Mouse (Mus musculus) G1E (cell line): ENCODE results near the gene Arpc3. TPM values are rescaled to one million over a fixed set of nuclear protein-coding genes. Genes with fewer than 3 reads are reported as not detected.

Experiments used
- ATAC-seq: 2 replicates; pipeline ENCODE4 v1.8.0; 2016; ENCODE audit warnings: mild to moderate bottlenecking; ENCODE audit not compliant: insufficient number of reproducible peaks, poor library complexity, low FRiP score, severe bottlenecking; ENCODE audit errors: extremely low read depth
- DNase-seq: peaks from one replicate; pipeline ENCODE4 v3.0.0; 2012; ENCODE audit warnings: low spot score
- H3K27me3 ChIP-seq: 2 replicates; pipeline ENCODE4 v1.6.1; 2012; ENCODE audit warnings: mild to moderate bottlenecking, low read length, inconsistent platforms; ENCODE audit not compliant: insufficient read depth
- H3K36me3 ChIP-seq: replicated peaks from 2 replicates; pipeline ENCODE3; 2012; ENCODE audit warnings: mild to moderate bottlenecking, inconsistent platforms
- H3K4me1 ChIP-seq: 2 replicates; pipeline ENCODE4 v1.6.1; 2012; ENCODE audit warnings: low read depth, low read length, inconsistent platforms, mixed read lengths; ENCODE audit not compliant: insufficient read depth
- H3K4me3 ChIP-seq: 2 replicates; pipeline ENCODE4 v1.5.1; 2012; ENCODE audit warnings: low read depth, mild to moderate bottlenecking, inconsistent platforms, low read length, moderate library complexity, mixed read lengths
- H3K9me3 ChIP-seq: replicated peaks from 2 replicates; pipeline ENCODE4 v1.6.1; 2012; ENCODE audit warnings: inconsistent platforms
- CTCF ChIP-seq: IDR thresholded peaks from 2 replicates; pipeline ENCODE4 v1.5.1; 2012; ENCODE audit warnings: low read depth, low read length, inconsistent platforms, mixed read lengths
- GATA1 ChIP-seq: IDR thresholded peaks from 2 replicates; pipeline ENCODE4 v1.6.1; 2012; ENCODE audit warnings: borderline replicate concordance, low read length, inconsistent platforms, mixed read lengths
- GATA2 ChIP-seq: IDR thresholded peaks from 2 replicates; pipeline ENCODE4 v1.6.1; 2012; ENCODE audit warnings: low read depth, low read length, inconsistent platforms, borderline replicate concordance
- POLR2AphosphoS5 ChIP-seq: IDR thresholded peaks from 2 replicates; pipeline ENCODE4 v1.6.1; 2012; ENCODE audit warnings: low read depth, low read length, inconsistent platforms; ENCODE audit not compliant: insufficient replicate concordance
- TAL1 ChIP-seq: conservative IDR thresholded peaks from 2 replicates; pipeline ENCODE4 v1.6.1; 2012; ENCODE audit warnings: low read depth, low read length, inconsistent platforms, mixed read lengths
- polyA plus RNA-seq: library from polyadenylated mRNA; stranded (reverse); fragments of >175 nt; gene quantifications from 2 replicates; pipeline ENCODE4 v1.2.3, GENCODE M21; 2012
- total RNA-seq, 2 experiments: library from RNA; stranded (forward) in 1 of 2; stranded (reverse) in 1 of 2; fragments of 200-1000 nt in 1 of 2; fragments of >200 nt in 1 of 2; fragmentation: Nextera tagmentation in 1 of 2; gene quantifications; 2 replicates each; pipeline ENCODE4 v1.2.3; 2014 to 2017

Gene Arpc3
- total and polyA plus RNA-seq, 3 experiments: 47.6 to 715 (median 112) TPM

- H3K27me3 ChIP-seq: no peaks in the 10 kb centered on the region
- H3K9me3 ChIP-seq: no peaks in the 10 kb centered on the region
- no peak for ATAC-seq
- H3K4me1 ChIP-seq: peaks cover 26% of the 10 kb centered on the region
- peaks cover 44% of the 10 kb centered on the region for H3K36me3 ChIP-seq
- H3K4me3 ChIP-seq: peak overlapping the region; percentile 93
- peak; percentile 27 for DNase-seq
- TF ChIP-seq CTCF: no peak
- no peak for TF ChIP-seq GATA2
- no peak for TF ChIP-seq GATA1
- TF ChIP-seq POLR2AphosphoS5: no peak
- no peak for TF ChIP-seq TAL1
Measured at GRCm38 (mm10) chr5:122354492-122355067, 37.1 kb upstream of the Arpc3 start.

- DNase-seq (peak; percentile 66), ATAC-seq (no peak)
- H3K36me3 ChIP-seq: peaks cover 66% of the 10 kb centered on the region
- TF ChIP-seq GATA2 (no peak), CTCF (no peak), POLR2AphosphoS5 (no peak)
- peak within 1 kb of the TSS; percentile 88 for H3K4me3 ChIP-seq
- H3K27me3 ChIP-seq: no peaks in the 10 kb centered on the region
- H3K4me1 ChIP-seq: peaks cover 22% of the 10 kb centered on the region
- no peaks in the 10 kb centered on the region for H3K9me3 ChIP-seq
Measured at GRCm38 (mm10) chr5:122371591-122372191, 20.0 kb upstream of the Arpc3 start, which contains the start of gene Gpn3. TSS of gene Gpn3 (plus strand) at chr5:122371876.

- H3K4me1 ChIP-seq: peaks cover 26% of the 10 kb centered on the region
- peak; percentile 89 for DNase-seq
- peak within 1 kb of the TSS; percentile 88 for H3K4me3 ChIP-seq
- H3K36me3 ChIP-seq: peaks cover 66% of the 10 kb centered on the region
- ATAC-seq: peak; percentile 92
- no peak for TF ChIP-seq CTCF
- no peak for TF ChIP-seq POLR2AphosphoS5
- TF ChIP-seq GATA1: no peak
- TF ChIP-seq GATA2: no peak
- no peak for TF ChIP-seq TAL1
- H3K27me3 ChIP-seq: no peaks in the 10 kb centered on the region
- H3K9me3 ChIP-seq: no peaks in the 10 kb centered on the region
Measured at GRCm38 (mm10) chr5:122372192-122372769, 19.4 kb upstream of the Arpc3 start, which contains the start of gene Fam216a. TSS of gene Fam216a (minus strand) at chr5:122372364.

- no peak for ATAC-seq
- peaks cover 63% of the 10 kb centered on the region for H3K36me3 ChIP-seq
- TF ChIP-seq GATA2: no peak
- H3K9me3 ChIP-seq: no peaks in the 10 kb centered on the region
- H3K27me3 ChIP-seq: no peaks in the 10 kb centered on the region
- DNase-seq: no peak
- peaks cover 26% of the 10 kb centered on the region for H3K4me1 ChIP-seq
- H3K4me3 ChIP-seq: peak overlapping the region; percentile 88
Measured at GRCm38 (mm10) chr5:122372878-122373277, 18.8 kb upstream of the Arpc3 start.

GRCm38 (mm10) chr5:122377101-122377833 lies 14.4 kb upstream of the Arpc3 start:
- Histone ChIP-seq H3K36me3 (peaks cover 77% of the 10 kb centered on the region), H3K9me3 (no peaks in the 10 kb centered on the region), H3K27me3 (no peaks in the 10 kb centered on the region; the same call in 1 of the 2 replicates), H3K4me3 (no peak overlapping the region), H3K4me1 (peaks cover 26% of the 10 kb centered on the region)
- no peak for ATAC-seq
- TF ChIP-seq GATA1: no peak
- TF ChIP-seq CTCF: no peak
- no peak for TF ChIP-seq GATA2
- no peak for DNase-seq

- Histone ChIP-seq H3K4me1 (peaks cover 26% of the 10 kb centered on the region), H3K9me3 (no peaks in the 10 kb centered on the region), H3K36me3 (peaks cover 84% of the 10 kb centered on the region), H3K4me3 (no peak overlapping the region), H3K27me3 (no peaks in the 10 kb centered on the region; the same call in 1 of the 2 replicates)
- ATAC-seq (no peak), DNase-seq (no peak)
- no peak for TF ChIP-seq TAL1
Measured at GRCm38 (mm10) chr5:122378171-122378570, 13.5 kb upstream of the Arpc3 start.
